Mouse (Mus musculus) hindbrain, embryonic 15.5 days (tissue): Measurements from ENCODE around the gene Grid2. TPM values are rescaled to one million over a fixed set of nuclear protein-coding genes. Genes with fewer than 3 reads are reported as not detected.

Source experiments
- ATAC-seq: fragments of 200-750 bp; cut with Nextera tagmentation; 2 replicates; pipeline ENCODE4 v1.8.0; 2017; ENCODE audit warnings: low read depth, moderate number of reproducible peaks, moderate TSS enrichment; ENCODE audit not compliant: low FRiP score
- H3K27ac ChIP-seq: fragments of 300-500 bp; sonication (generic); replicated peaks from 2 replicates; pipeline ENCODE4 v1.5.1; 2015; ENCODE audit warnings: mild to moderate bottlenecking, inconsistent platforms
- H3K27me3 ChIP-seq: fragments of 300-500 bp; sonication (generic); 2 replicates; pipeline ENCODE4 v1.6.1; 2015; ENCODE audit warnings: control low read depth, inconsistent platforms
- H3K36me3 ChIP-seq: fragments of 300-500 bp; sonication (generic); 2 replicates; pipeline ENCODE4 v1.6.1; 2015; ENCODE audit warnings: control low read depth, inconsistent platforms
- H3K4me1 ChIP-seq: fragments of 300-500 bp; sonication (generic); replicated peaks from 2 replicates; pipeline ENCODE4 v1.6.1; 2015; ENCODE audit warnings: control low read depth, inconsistent platforms
- H3K4me2 ChIP-seq: fragments of 300-500 bp; sonication (generic); 2 replicates; pipeline ENCODE4 v1.6.1; 2015; ENCODE audit warnings: moderate library complexity, mild to moderate bottlenecking, inconsistent platforms
- H3K4me3 ChIP-seq: fragments of 300-500 bp; sonication (generic); 2 replicates; pipeline ENCODE4 v1.5.1; 2015; ENCODE audit warnings: mild to moderate bottlenecking, inconsistent platforms
- H3K9ac ChIP-seq: fragments of 300-500 bp; sonication (generic); 2 replicates; pipeline ENCODE4 v1.6.1; 2015; ENCODE audit warnings: inconsistent platforms
- H3K9me3 ChIP-seq: fragments of 300-500 bp; sonication (generic); 2 replicates; pipeline ENCODE4 v1.6.1; 2016; ENCODE audit warnings: control low read depth, inconsistent platforms
- WGBS: fragments of 180-500 bp; shearing (Covaris S2); methylation state at CpG from one replicate; pipeline ENCODE4 v1.1.7; 2015; 5-methylcytosine and 5-hydroxymethylcytosine counted together
- polyA plus RNA-seq: library from polyadenylated mRNA; unstranded; fragments of >200 nt; fragmentation: Nextera tagmentation; extraction: Ambion mirVana; gene quantifications from 2 replicates; pipeline ENCODE4 v1.2.1, GENCODE M21; 2015

The Grid2 gene
- polyA plus RNA-seq, 1 experiment from 2014 or later, result 17.4 TPM

DNA sequence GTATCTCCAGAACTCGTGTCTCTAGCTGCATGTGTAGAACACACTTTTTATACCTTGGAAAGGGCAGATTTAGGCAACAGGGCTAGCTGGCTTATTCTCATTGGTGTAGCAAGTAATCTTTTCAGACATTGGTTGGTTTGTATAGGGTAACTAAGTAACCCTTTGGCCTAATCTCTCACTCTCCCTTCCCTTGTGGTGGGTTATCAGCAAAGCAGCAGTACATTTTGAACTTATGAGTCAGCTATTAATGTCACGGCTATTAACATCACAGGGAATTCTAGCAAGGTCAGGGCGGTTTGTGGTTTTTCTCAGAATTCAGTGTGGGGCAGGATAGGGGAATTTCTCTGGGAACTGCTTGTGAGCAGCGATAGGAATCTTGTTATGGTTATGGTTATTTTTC is 1007.8 kb downstream of the Grid2 start:
- no peaks in the 10 kb centered on the region for H3K4me1 ChIP-seq
- whole genome bisulfite sequencing, result 95% methylated on average over 4 of the region's 4 CpGs
- no peak overlapping the region for H3K4me3 ChIP-seq
- no peaks in the 10 kb centered on the region for H3K36me3 ChIP-seq
- H3K27me3 ChIP-seq, result no peaks in the 10 kb centered on the region
- no peak overlapping the region for H3K4me2 ChIP-seq
- ATAC-seq, result no peak
- no peak overlapping the region for H3K27ac ChIP-seq
- no peaks in the 10 kb centered on the region for H3K9me3 ChIP-seq
- no peak overlapping the region for H3K9ac ChIP-seq

DNA sequence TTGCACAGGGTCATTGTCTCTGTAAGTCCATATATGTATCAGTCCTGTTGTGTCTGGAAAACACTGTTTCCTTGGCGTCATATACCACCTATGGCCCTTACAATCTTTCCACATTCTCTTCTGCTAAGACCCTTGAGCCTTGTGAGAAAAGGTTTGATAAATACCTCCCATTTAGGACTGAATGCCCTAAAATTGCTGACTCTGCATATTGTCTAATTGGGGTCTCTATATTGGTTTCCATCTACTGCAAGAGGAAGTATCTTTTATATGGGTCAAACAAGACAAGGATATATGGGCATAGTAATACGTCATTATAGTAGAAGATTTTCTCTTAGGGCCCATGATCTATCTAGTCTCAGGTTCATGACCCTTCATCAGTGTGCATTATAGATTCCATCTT is 1008.5 kb downstream of the Grid2 start:
- WGBS, result 96% methylated on average over 2 of the region's 2 CpGs
- Histone ChIP-seq H3K4me2 (no peak overlapping the region), H3K27ac (no peak overlapping the region), H3K36me3 (no peaks in the 10 kb centered on the region), H3K9me3 (no peaks in the 10 kb centered on the region), H3K4me3 (no peak overlapping the region), H3K27me3 (no peaks in the 10 kb centered on the region), H3K4me1 (no peaks in the 10 kb centered on the region), H3K9ac (no peak overlapping the region)
- no peak for ATAC-seq

DNA sequence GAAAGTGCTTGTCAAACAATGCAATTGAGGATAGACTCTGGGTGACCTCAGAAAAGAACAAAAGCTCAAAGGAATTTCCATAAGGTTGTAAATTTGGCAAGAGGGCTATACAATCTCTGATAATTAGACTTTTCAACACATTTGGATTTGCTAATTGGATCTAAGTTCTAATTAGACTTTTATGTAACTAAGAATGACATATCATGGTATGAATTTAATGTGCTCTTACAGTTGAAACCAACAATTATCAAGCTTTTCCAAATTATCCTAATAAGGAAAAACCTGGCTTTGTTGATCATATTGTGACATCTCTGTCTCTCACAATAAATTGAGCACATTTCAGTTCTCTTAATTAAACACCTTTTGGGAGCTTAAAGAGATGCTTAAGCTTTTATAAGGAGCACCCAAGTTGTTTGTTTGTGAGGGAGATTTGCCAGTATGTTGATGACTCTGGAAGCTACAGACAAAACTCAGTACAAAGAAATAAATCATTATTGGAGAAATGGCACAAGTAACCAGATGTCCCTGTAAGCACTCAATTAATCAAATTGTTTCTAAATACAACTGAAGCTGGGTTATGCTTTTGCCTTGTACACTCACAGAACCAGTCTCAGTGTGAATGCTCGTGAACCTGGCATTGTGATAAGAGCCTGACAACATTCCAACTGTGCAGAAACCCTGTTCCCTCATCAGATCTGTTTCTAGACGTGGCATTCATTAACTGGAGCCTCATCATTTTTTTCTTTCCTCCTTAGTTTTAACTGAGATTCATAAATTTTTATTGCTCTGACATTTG is 1018.8 kb downstream of the Grid2 start:
- no peaks in the 10 kb centered on the region for H3K9me3 ChIP-seq
- no peak overlapping the region for H3K4me3 ChIP-seq
- H3K4me2 ChIP-seq, result no peak overlapping the region
- 48% methylated on average over 2 of the region's 2 CpGs for WGBS
- H3K9ac ChIP-seq, result no peak overlapping the region
- H3K4me1 ChIP-seq, result no peaks in the 10 kb centered on the region
- H3K27ac ChIP-seq, result no peak overlapping the region
- no peak for ATAC-seq
- no peaks in the 10 kb centered on the region for H3K36me3 ChIP-seq
- H3K27me3 ChIP-seq, result no peaks in the 10 kb centered on the region

DNA sequence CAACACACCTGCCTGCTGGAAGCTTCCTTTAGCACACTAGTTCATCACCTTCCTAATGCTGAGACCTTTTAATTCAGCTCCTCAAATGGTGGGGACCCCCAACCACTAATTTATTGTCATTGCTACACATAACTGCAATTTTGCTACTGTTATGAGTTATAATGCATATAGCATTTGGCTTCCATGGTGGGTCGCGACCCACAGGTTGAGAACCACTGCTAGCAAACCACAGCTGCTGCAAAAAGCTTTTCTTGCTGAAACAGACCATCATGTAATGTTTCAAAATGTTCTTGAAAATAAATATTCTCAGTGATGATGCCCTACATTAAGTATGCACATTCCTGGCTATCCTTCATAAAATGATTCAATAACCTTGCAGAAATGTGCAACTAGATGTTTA is 1024.3 kb downstream of the Grid2 start:
- ATAC-seq, result no peak
- H3K4me1 ChIP-seq, result no peaks in the 10 kb centered on the region
- H3K36me3 ChIP-seq, result no peaks in the 10 kb centered on the region
- H3K9me3 ChIP-seq, result no peaks in the 10 kb centered on the region
- no peaks in the 10 kb centered on the region for H3K27me3 ChIP-seq
- H3K9ac ChIP-seq, result no peak overlapping the region
- H3K4me2 ChIP-seq, result no peak overlapping the region
- no peak overlapping the region for H3K27ac ChIP-seq
- no peak overlapping the region for H3K4me3 ChIP-seq
- WGBS, result 92% methylated on average over 2 of the region's 2 CpGs

DNA sequence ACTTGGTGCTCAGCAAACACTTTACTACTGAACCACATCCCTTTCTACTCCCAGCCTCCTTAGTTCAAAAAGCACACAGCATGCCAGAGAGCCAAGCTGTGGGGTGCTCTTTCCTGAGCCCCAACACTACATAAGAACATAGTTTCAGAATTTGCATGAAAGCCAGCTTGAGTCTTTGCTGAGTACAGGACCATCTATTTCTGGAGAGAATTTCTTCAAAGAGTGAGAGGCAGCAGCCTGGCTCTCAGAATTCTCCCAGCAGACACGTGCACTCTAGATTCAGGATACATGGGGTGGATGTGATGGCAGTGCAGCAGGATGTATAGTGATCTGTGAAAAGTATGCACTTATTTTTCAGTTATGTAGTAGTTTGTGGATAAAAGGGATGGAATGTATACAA is 1038.1 kb downstream of the Grid2 start:
- 92% methylated on average over 1 of the region's 1 CpGs for WGBS
- no peak for ATAC-seq
- Histone ChIP-seq H3K4me3 (no peak overlapping the region), H3K27ac (no peak overlapping the region), H3K36me3 (no peaks in the 10 kb centered on the region), H3K9ac (no peak overlapping the region), H3K9me3 (no peaks in the 10 kb centered on the region), H3K4me1 (no peaks in the 10 kb centered on the region), H3K4me2 (no peak overlapping the region), H3K27me3 (no peaks in the 10 kb centered on the region)

- 38% methylated on average over 1 of the region's 1 CpGs for WGBS
Measured at GRCm38 (mm10) chr6:64297633-64298032, 1042.0 kb downstream of the Grid2 start.

DNA sequence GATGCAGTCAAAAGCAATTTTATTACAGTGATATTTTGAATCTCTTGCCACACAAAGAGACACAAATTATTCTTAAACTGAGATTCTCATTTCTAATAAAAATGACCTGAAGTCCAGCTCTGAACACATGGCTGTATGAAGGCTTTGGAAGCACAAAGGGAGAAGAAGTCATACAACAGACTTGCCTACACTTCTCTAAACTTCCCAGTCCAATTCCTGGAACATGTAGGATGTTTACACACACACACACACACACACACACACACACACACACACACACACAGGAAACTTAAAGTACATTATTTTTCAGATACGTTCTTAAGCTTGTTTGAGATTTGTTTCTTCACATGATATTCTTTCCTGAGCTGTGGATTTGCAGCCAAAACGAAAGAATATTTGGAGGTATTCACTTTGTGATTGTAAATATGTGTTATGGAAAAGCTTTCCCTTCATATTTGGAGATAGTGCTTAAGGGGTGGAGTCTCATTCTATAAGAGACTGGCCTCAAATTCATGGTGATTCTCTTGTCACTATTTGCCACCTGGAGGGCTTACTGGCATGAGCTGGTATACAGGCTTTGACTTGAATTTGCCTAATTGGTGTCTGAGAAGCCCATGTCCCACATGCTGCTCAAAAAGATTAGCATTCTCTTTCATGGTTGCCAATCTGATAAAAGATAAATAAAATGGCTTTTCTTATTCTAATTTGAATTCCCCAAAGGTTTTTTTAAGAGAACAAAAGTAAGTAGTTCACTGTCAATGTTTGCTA is 1049.2 kb downstream of the Grid2 start:
- Histone ChIP-seq H3K27ac (no peak overlapping the region), H3K9me3 (no peaks in the 10 kb centered on the region), H3K4me2 (no peak overlapping the region), H3K9ac (no peak overlapping the region), H3K36me3 (no peaks in the 10 kb centered on the region), H3K4me3 (no peak overlapping the region), H3K4me1 (no peaks in the 10 kb centered on the region), H3K27me3 (no peaks in the 10 kb centered on the region)
- WGBS, result 72% methylated on average over 2 of the region's 2 CpGs
- ATAC-seq, result no peak

More at GRCm38 (mm10) chr6:64297633-64298032, 1042.0 kb downstream of the Grid2 start:
- Histone ChIP-seq H3K36me3 (no peaks in the 10 kb centered on the region), H3K27me3 (no peaks in the 10 kb centered on the region), H3K27ac (no peak overlapping the region), H3K4me2 (no peak overlapping the region), H3K4me3 (no peak overlapping the region), H3K9me3 (no peaks in the 10 kb centered on the region), H3K9ac (no peak overlapping the region), H3K4me1 (no peaks in the 10 kb centered on the region)
- no peak for ATAC-seq

DNA sequence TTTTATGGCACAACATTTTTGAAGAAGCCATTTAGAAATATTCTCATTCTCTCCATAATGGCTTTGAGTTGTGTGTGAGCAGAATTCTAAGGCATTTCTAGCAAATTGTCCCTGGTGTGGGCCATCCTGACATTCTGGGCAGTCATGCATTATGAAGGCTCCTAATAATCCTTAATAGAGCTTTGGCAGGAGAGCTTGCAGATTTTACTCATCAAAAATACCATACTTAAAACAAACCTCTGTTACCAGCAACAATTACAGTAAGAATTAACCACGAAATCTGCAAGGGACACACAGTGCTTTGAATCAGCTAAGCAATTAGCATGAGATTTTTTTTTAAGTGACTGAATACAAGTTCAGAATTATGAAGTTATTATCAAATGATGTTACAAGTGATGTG is 1053.0 kb downstream of the Grid2 start:
- Histone ChIP-seq H3K4me1 (no peaks in the 10 kb centered on the region), H3K27ac (no peak overlapping the region), H3K9me3 (no peaks in the 10 kb centered on the region), H3K27me3 (no peaks in the 10 kb centered on the region), H3K9ac (no peak overlapping the region), H3K4me3 (no peak overlapping the region), H3K36me3 (no peaks in the 10 kb centered on the region), H3K4me2 (no peak overlapping the region)
- WGBS, result 63% methylated on average over 1 of the region's 1 CpGs
- ATAC-seq, result no peak

DNA sequence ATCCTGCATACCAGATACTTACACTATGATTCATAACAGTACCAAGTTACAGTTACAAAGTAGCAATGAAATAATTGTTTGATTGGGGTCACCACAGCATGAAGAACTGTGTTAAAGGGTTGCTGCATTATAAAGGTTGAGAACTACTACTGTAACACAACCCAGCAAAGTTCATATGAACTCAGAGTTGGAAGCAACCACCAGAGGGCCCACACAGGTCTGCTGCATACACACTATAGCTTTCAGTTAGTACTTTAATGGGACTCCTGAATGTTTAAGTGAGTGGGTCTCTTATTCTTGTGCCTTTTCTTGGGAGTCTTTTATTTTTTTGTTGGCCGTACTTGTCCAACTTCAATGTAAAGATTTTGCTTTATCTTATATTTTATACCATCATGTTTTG is 1057.5 kb downstream of the Grid2 start:
- no peaks in the 10 kb centered on the region for H3K4me1 ChIP-seq
- no peaks in the 10 kb centered on the region for H3K36me3 ChIP-seq
- no peaks in the 10 kb centered on the region for H3K27me3 ChIP-seq
- H3K9me3 ChIP-seq, result no peaks in the 10 kb centered on the region
- H3K9ac ChIP-seq, result no peak overlapping the region
- no peak overlapping the region for H3K27ac ChIP-seq
- no peak for ATAC-seq
- H3K4me3 ChIP-seq, result no peak overlapping the region
- 90% methylated on average over 1 of the region's 1 CpGs for WGBS
- no peak overlapping the region for H3K4me2 ChIP-seq

GRCm38 (mm10) chr6:64326936-64327335 is 1071.3 kb downstream of the Grid2 start:
- Histone ChIP-seq H3K27ac (no peak overlapping the region), H3K9me3 (no peaks in the 10 kb centered on the region), H3K27me3 (no peaks in the 10 kb centered on the region), H3K4me1 (no peaks in the 10 kb centered on the region), H3K9ac (no peak overlapping the region), H3K4me2 (no peak overlapping the region), H3K36me3 (no peaks in the 10 kb centered on the region), H3K4me3 (no peak overlapping the region)
- ATAC-seq, result no peak
- 94% methylated on average over 1 of the region's 1 CpGs for WGBS

DNA sequence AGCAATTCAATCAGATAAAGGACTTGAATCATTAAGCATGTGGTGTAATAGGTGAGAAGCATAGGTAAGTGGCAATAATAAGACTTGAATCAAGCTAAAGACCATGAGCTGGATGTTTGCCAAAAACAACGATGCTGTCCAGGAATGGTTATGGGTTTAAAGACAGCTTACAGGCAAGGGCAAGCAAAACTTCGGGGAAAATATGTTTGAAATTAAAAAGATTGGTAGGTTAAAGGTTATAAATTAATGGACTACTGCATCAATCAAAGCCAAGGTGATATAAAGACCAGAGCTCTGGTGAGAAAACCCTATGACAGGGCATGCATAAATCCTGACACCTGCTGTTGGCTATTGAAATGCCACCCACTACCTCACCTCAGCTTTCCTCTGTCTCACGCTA is 1072.2 kb downstream of the Grid2 start:
- no peak overlapping the region for H3K4me2 ChIP-seq
- no peak overlapping the region for H3K9ac ChIP-seq
- ATAC-seq, result no peak
- no peaks in the 10 kb centered on the region for H3K9me3 ChIP-seq
- no peak overlapping the region for H3K4me3 ChIP-seq
- no peaks in the 10 kb centered on the region for H3K4me1 ChIP-seq
- no peaks in the 10 kb centered on the region for H3K27me3 ChIP-seq
- no peak overlapping the region for H3K27ac ChIP-seq
- no peaks in the 10 kb centered on the region for H3K36me3 ChIP-seq
- 58% methylated on average over 3 of the region's 3 CpGs for WGBS

DNA sequence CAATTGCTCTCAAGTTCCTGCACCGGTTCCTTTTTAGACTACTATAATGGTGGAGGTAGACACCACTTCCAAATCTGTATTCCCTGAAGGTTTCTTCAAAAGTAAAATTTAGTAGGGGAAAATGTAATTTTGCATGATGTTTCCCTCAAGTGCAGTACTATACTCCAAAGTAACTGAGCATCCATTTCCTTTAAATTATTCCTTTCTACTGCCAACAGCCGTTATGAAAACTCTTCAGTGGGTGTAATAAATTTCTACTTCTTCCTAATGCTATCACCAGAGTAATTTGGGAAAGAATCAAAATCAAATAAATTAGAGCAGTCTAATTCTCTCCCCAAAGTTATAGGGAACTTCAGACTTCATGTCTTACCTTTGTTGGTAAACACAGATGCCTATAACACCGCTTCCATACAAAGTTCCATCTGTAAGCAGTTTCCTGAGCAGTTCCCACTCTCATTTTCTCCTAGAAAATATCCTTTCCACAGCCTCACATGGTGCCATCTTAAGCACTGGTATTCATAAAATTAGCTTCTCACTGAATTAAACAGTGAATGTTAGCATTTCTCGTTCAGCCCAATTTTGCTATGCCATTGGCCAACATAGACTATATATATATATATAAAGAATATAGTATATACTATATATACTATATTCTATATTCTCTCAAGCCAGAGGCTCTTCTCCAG is 1142.9 kb downstream of the Grid2 start:
- WGBS, result 87% methylated on average over 4 of the region's 4 CpGs
- H3K27me3 ChIP-seq, result no peaks in the 10 kb centered on the region

More for the DNA sequence above, 1142.9 kb downstream of the Grid2 start:
- ATAC-seq, result no peak
- Histone ChIP-seq H3K9me3 (no peaks in the 10 kb centered on the region), H3K9ac (no peak overlapping the region), H3K36me3 (no peaks in the 10 kb centered on the region), H3K4me3 (no peak overlapping the region), H3K4me2 (no peak overlapping the region), H3K4me1 (no peaks in the 10 kb centered on the region), H3K27ac (no peak overlapping the region)
